Mouse (Mus musculus): ENCODE results near the gene Eef1akmt2.

Gene Eef1akmt2

GRCm38 (mm10) chr7:132852173-132852844 is at the start of gene Eef1akmt2:
Gene Eef1akmt2, minus strand, starts transcription at chr7:132852673.
- DNase-seq (ENCODE audit: low spot score in 2 of 2) = peak; percentile 82 to 83

GRCm38 (mm10) chr7:132900826-132901531 is 48.5 kb upstream of the Eef1akmt2 start:
- no peak for DNase-seq (ENCODE audit: low spot score in 2 of 2)

GRCm38 (mm10) chr7:132898234-132898633 is 45.8 kb upstream of the Eef1akmt2 start:
- DNase-seq (ENCODE audit: low spot score in 2 of 2) = no peak

- DNase-seq (ENCODE audit: low spot score in 2 of 2) = no peak
Measured at GRCm38 (mm10) chr7:132897258-132897657, 44.8 kb upstream of the Eef1akmt2 start.

GRCm38 (mm10) chr7:132896206-132896815 is 43.8 kb upstream of the Eef1akmt2 start:
- DNase-seq (ENCODE audit: low spot score in 2 of 2) = no peak

GRCm38 (mm10) chr7:132894841-132895555 is 42.5 kb upstream of the Eef1akmt2 start:
- DNase-seq (ENCODE audit: low spot score in 2 of 2) = no peak

GRCm38 (mm10) chr7:132893336-132893735 is 40.9 kb upstream of the Eef1akmt2 start:
- no peak for DNase-seq (ENCODE audit: low spot score in 2 of 2)

GRCm38 (mm10) chr7:132892806-132893205 is 40.3 kb upstream of the Eef1akmt2 start:
- DNase-seq (ENCODE audit: low spot score in 2 of 2) = no peak

GRCm38 (mm10) chr7:132892311-132892661 is 39.8 kb upstream of the Eef1akmt2 start:
- no peak for DNase-seq (ENCODE audit: low spot score in 2 of 2)

- no peak for DNase-seq (ENCODE audit: low spot score in 2 of 2)
Measured at GRCm38 (mm10) chr7:132891561-132892310, 39.3 kb upstream of the Eef1akmt2 start.

GRCm38 (mm10) chr7:132890201-132890600 is 37.7 kb upstream of the Eef1akmt2 start:
- no peak for DNase-seq (ENCODE audit: low spot score in 2 of 2)

GRCm38 (mm10) chr7:132889691-132890090 is 37.2 kb upstream of the Eef1akmt2 start:
- DNase-seq (ENCODE audit: low spot score in 2 of 2) = no peak

GRCm38 (mm10) chr7:132888518-132889249 is 36.2 kb upstream of the Eef1akmt2 start:
- DNase-seq (ENCODE audit: low spot score in 2 of 2) = no peak

GRCm38 (mm10) chr7:132888052-132888451 is 35.6 kb upstream of the Eef1akmt2 start:
- no peak for DNase-seq (ENCODE audit: low spot score in 2 of 2)

- DNase-seq (ENCODE audit: low spot score in 2 of 2) = no peak
Measured at GRCm38 (mm10) chr7:132887019-132887804, 34.7 kb upstream of the Eef1akmt2 start.

GRCm38 (mm10) chr7:132884031-132884430 is 31.6 kb upstream of the Eef1akmt2 start:
- DNase-seq (ENCODE audit: low spot score in 2 of 2) = peak in 1 of 2 experiments; percentile 26

GRCm38 (mm10) chr7:132882343-132882742 is 29.9 kb upstream of the Eef1akmt2 start:
- DNase-seq (ENCODE audit: low spot score in 2 of 2) = no peak

GRCm38 (mm10) chr7:132880276-132880675 is 27.8 kb upstream of the Eef1akmt2 start:
- no peak for DNase-seq (ENCODE audit: low spot score in 2 of 2)

- no peak for DNase-seq (ENCODE audit: low spot score in 2 of 2)
Measured at GRCm38 (mm10) chr7:132875391-132876086, 23.1 kb upstream of the Eef1akmt2 start.

All from right cerebral cortex, adult 2 months (tissue).